Mouse (Mus musculus) hindbrain, postnatal 0 days (tissue): ENCODE results near the gene Lctl. TPM values are rescaled to one million over a fixed set of nuclear protein-coding genes. Genes with fewer than 3 reads are reported as not detected.
"Not testable (repeated sequence)": the region's sequence is repeated elsewhere in the genome, so short reads cannot be mapped to it uniquely, and the experiment has no call there.

Experiments
- ATAC-seq: fragments of 200-750 bp; cut with Nextera tagmentation; 2 replicates; pipeline ENCODE4 v1.8.0; 2017; ENCODE audit warnings: mild to moderate bottlenecking, moderate TSS enrichment, moderate library complexity
- DNase-seq: peaks from one replicate; pipeline ENCODE4 v3.0.0-alpha.2; 2015; ENCODE audit warnings: low spot score
- H3K27ac ChIP-seq: fragments of 300-500 bp; sonication (generic); 2 replicates; pipeline ENCODE4 v1.5.1; 2014; ENCODE audit warnings: mild to moderate bottlenecking
- H3K27me3 ChIP-seq: fragments of 300-500 bp; sonication (generic); 2 replicates; pipeline ENCODE4 v1.6.1; 2014; ENCODE audit warnings: low read length, mixed read lengths; ENCODE audit not compliant: insufficient read depth
- H3K36me3 ChIP-seq: fragments of 300-500 bp; sonication (generic); 2 replicates; pipeline ENCODE4 v1.6.1; 2014; ENCODE audit warnings: low read length, mixed read lengths; ENCODE audit not compliant: insufficient read depth
- H3K4me1 ChIP-seq: fragments of 300-500 bp; sonication (generic); 2 replicates; pipeline ENCODE4 v1.6.1; 2014; ENCODE audit warnings: antibody characterized with exemption, low read length, mixed read lengths; ENCODE audit not compliant: insufficient read depth
- H3K4me2 ChIP-seq: fragments of 300-500 bp; sonication (generic); 2 replicates; pipeline ENCODE4 v1.6.1; 2014; ENCODE audit warnings: low read depth, mild to moderate bottlenecking, low read length, moderate library complexity, mixed read lengths
- H3K4me3 ChIP-seq: fragments of 300-500 bp; sonication (generic); 2 replicates; pipeline ENCODE4 v1.5.1; 2014; ENCODE audit warnings: low read length
- H3K9ac ChIP-seq: fragments of 300-500 bp; sonication (generic); replicated peaks from 2 replicates; pipeline ENCODE4 v1.6.1; 2014; ENCODE audit warnings: mild to moderate bottlenecking, low read length, moderate library complexity, mixed read lengths
- H3K9me3 ChIP-seq: fragments of 300-500 bp; sonication (generic); 2 replicates; pipeline ENCODE4 v1.6.1; 2016; ENCODE audit warnings: low read length, mixed read lengths
- CTCF ChIP-seq: IDR thresholded peaks from 2 replicates; pipeline ENCODE4 v1.5.1; 2016; ENCODE audit warnings: antibody characterized with exemption, control low read depth, low read depth
- WGBS: fragments of 180-500 bp; shearing (Covaris S2); extraction: QIAGEN DNeasy Blood & Tissue Kit; methylation state at CpG from one replicate; pipeline ENCODE4 v1.1.7; 2014; 5-methylcytosine and 5-hydroxymethylcytosine counted together
- polyA plus RNA-seq: library from polyadenylated mRNA; unstranded; fragments of >200 nt; fragmentation: Nextera tagmentation; extraction: Ambion mirVana; gene quantifications from 2 replicates; pipeline ENCODE4 v1.2.1, GENCODE M21; 2015
- total RNA-seq: library from RNA; depleted of rRNA; stranded (reverse); fragments of >200 nt; gene quantifications from 2 replicates; pipeline ENCODE4 v1.2.3, GENCODE M21; 2014

Lctl gene
- total and polyA plus RNA-seq, 2 experiments from 2014 or later, result not detected

GRCm38 (mm10) chr9:64110502-64110901, 6.4 kb upstream of the Lctl start:
- WGBS, result 97% methylated on average over 16 of the region's 16 CpGs
- H3K27me3 ChIP-seq, result no peaks in the 10 kb centered on the region
- H3K4me3 ChIP-seq, result no peak overlapping the region
- no peak overlapping the region for H3K4me2 ChIP-seq
- H3K9ac ChIP-seq, result no peak overlapping the region
- H3K36me3 ChIP-seq, result no peaks in the 10 kb centered on the region
- ATAC-seq (no peak), DNase-seq (no peak)
- no peaks in the 10 kb centered on the region for H3K9me3 ChIP-seq
- no peaks in the 10 kb centered on the region for H3K4me1 ChIP-seq
- H3K27ac ChIP-seq, result no peak overlapping the region
- TF ChIP-seq CTCF, result no peak

- Histone ChIP-seq H3K9me3 (no peaks in the 10 kb centered on the region), H3K4me1 (no peaks in the 10 kb centered on the region), H3K27ac (no peak overlapping the region), H3K9ac (no peak overlapping the region), H3K36me3 (no peaks in the 10 kb centered on the region), H3K4me3 (no peak overlapping the region), H3K27me3 (no peaks in the 10 kb centered on the region), H3K4me2 (no peak overlapping the region)
- TF ChIP-seq CTCF, result no peak
- 45% methylated on average over 2 of the region's 2 CpGs for WGBS
- ATAC-seq, result no peak
- no peak for DNase-seq
These were observed 2.3 kb upstream of the Lctl start for GRCm38 (mm10) chr9:64114646-64115045.

- WGBS, result 89% methylated on average over 6 of the region's 6 CpGs
- no peak overlapping the region for H3K27ac ChIP-seq
- TF ChIP-seq CTCF, result no peak
- no peaks in the 10 kb centered on the region for H3K4me1 ChIP-seq
- H3K4me3 ChIP-seq, result no peak overlapping the region
- ATAC-seq, result no peak
- no peak overlapping the region for H3K9ac ChIP-seq
- no peaks in the 10 kb centered on the region for H3K36me3 ChIP-seq
- H3K9me3 ChIP-seq, result no peaks in the 10 kb centered on the region
- DNase-seq, result no peak
- no peaks in the 10 kb centered on the region for H3K27me3 ChIP-seq
- no peak overlapping the region for H3K4me2 ChIP-seq
These were observed 1.2 kb upstream of the Lctl start for GRCm38 (mm10) chr9:64115756-64116155.

- 31% methylated on average over 8 of the region's 8 CpGs for WGBS
- ATAC-seq (no peak), DNase-seq (peak; percentile 44)
- H3K9me3 ChIP-seq, result no peaks in the 10 kb centered on the region
- H3K36me3 ChIP-seq, result no peaks in the 10 kb centered on the region
- no peaks in the 10 kb centered on the region for H3K4me1 ChIP-seq
- no peak overlapping the region for H3K9ac ChIP-seq
- no peak overlapping the region for H3K27ac ChIP-seq
- no peaks in the 10 kb centered on the region for H3K27me3 ChIP-seq
- H3K4me3 ChIP-seq, result no peak overlapping the region
- H3K4me2 ChIP-seq, result no peak overlapping the region
- peak; percentile 76 for TF ChIP-seq CTCF
These were observed 3.0 kb downstream of the Lctl start for GRCm38 (mm10) chr9:64119898-64120297.

GRCm38 (mm10) chr9:64120584-64121277, 3.8 kb downstream of the Lctl start:
- ATAC-seq (no peak), DNase-seq (no peak)
- 44% methylated on average over 11 of the region's 11 CpGs for WGBS
- Histone ChIP-seq H3K4me3 (no peak overlapping the region), H3K27me3 (no peaks in the 10 kb centered on the region), H3K36me3 (no peaks in the 10 kb centered on the region), H3K9me3 (no peaks in the 10 kb centered on the region), H3K4me1 (no peaks in the 10 kb centered on the region), H3K27ac (no peak overlapping the region), H3K9ac (no peak overlapping the region), H3K4me2 (no peak overlapping the region)
- TF ChIP-seq CTCF, result no peak

- Histone ChIP-seq H3K4me3 (no peak overlapping the region), H3K27me3 (no peaks in the 10 kb centered on the region), H3K4me1 (no peaks in the 10 kb centered on the region), H3K27ac (no peak overlapping the region), H3K36me3 (no peaks in the 10 kb centered on the region), H3K9ac (no peak overlapping the region), H3K9me3 (no peaks in the 10 kb centered on the region), H3K4me2 (no peak overlapping the region)
- no peak for TF ChIP-seq CTCF
- 90% methylated on average over 10 of the region's 10 CpGs for WGBS
- ATAC-seq, result no peak
- no peak for DNase-seq
These were observed 5.7 kb downstream of the Lctl start for GRCm38 (mm10) chr9:64122601-64123000.

GRCm38 (mm10) chr9:64124846-64125245, 7.9 kb downstream of the Lctl start:
- 65% methylated on average over 3 of the region's 3 CpGs for WGBS
- not testable (repeated sequence) for H3K27ac ChIP-seq, H3K36me3 ChIP-seq, H3K9me3 ChIP-seq, H3K4me3 ChIP-seq, DNase-seq, ATAC-seq, H3K9ac ChIP-seq, H3K4me2 ChIP-seq, H3K4me1 ChIP-seq, H3K27me3 ChIP-seq
